Mouse (Mus musculus): ENCODE data around the gene Phf14.

DNA sequence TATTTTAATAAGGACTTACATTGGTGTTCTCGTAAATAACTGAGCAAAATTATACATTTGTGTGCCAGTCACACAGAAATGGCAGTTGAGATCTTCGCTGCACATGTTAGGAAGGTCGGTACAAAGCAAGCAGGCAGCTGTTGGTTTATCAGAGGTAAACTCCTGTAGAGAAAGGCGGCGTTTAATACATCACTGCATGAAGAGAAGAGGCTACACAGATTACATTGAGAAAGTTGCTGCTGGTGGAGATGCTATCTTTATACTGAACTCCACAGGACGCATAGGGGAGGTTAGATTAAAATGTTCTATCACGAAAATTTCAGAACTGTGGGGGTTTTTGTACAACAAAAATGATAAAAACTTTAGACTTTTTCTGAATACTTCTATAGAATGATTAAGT is 52.6 kb downstream of the Phf14 start:
- TF ChIP-seq CTCF (IDR thresholded peaks at IDR 0.05; ENCODE audit: extremely low read depth, insufficient read length, insufficient replicate concordance, low read depth, low read length): no peak
- TF ChIP-seq POLR2A (IDR thresholded peaks at IDR 0.05; ENCODE audit: low read depth, low read length): no peak

All from small intestine, adult 2 months (tissue).